Mouse (Mus musculus) neutrophil, adult 5-6 weeks (primary cell): Measurements from ENCODE around the gene Hdgf. TPM values are rescaled to one million over a fixed set of nuclear protein-coding genes. Genes with fewer than 3 reads are reported as not detected.
A peak's percentile ranks its signal among the peaks of the same experiment; 100 is the strongest.

Source experiments
- ATAC-seq: fragments of 151-379, 151-347 bp; 2 replicates; pipeline ENCODE4 v1.8.0; 2017; ENCODE audit warnings: mild to moderate bottlenecking, moderate TSS enrichment; ENCODE audit not compliant: insufficient number of reproducible peaks, poor library complexity, low FRiP score, severe bottlenecking; ENCODE audit errors: extremely low read depth
- total RNA-seq: library from RNA; stranded (forward); fragments of 200-1000 nt; gene quantifications from 2 replicates; pipeline ENCODE4 v1.2.3, GENCODE M21; 2017

Gene Hdgf
- total RNA-seq, 1 experiment from 2014 or later = 81.7 TPM

- ATAC-seq = 0 out of 2 replicates have a peak, but pooled peaks have one; percentile 33
Observed at GRCm38 (mm10) chr3:87935776-87936175, 29.7 kb downstream of the Hdgf start.

GRCm38 (mm10) chr3:87940611-87941010, 34.5 kb downstream of the Hdgf start:
- no peak for ATAC-seq

GRCm38 (mm10) chr3:87942471-87942870, 36.4 kb downstream of the Hdgf start:
- no peak for ATAC-seq

GRCm38 (mm10) chr3:87943586-87943985, 37.5 kb downstream of the Hdgf start:
- ATAC-seq = no peak

- no peak for ATAC-seq
Observed at GRCm38 (mm10) chr3:87944838-87945600, 38.9 kb downstream of the Hdgf start.

- ATAC-seq = no peak
Observed at GRCm38 (mm10) chr3:87945781-87946540, 39.8 kb downstream of the Hdgf start.

GRCm38 (mm10) chr3:87946541-87946860, 40.4 kb downstream of the Hdgf start:
- ATAC-seq = no peak

GRCm38 (mm10) chr3:87947056-87947810, 41.1 kb downstream of the Hdgf start:
- no peak for ATAC-seq

- ATAC-seq = no peak
Observed at GRCm38 (mm10) chr3:87947811-87948199, 41.7 kb downstream of the Hdgf start.

GRCm38 (mm10) chr3:87948378-87949265, 42.5 kb downstream of the Hdgf start, which contains the start of gene Crabp2:
Crabp2 (plus strand) TSS chr3:87948666.
- ATAC-seq = no peak

- no peak for ATAC-seq
Observed at GRCm38 (mm10) chr3:87949266-87949954, 43.3 kb downstream of the Hdgf start.

- no peak for ATAC-seq
Observed at GRCm38 (mm10) chr3:87949955-87950515, 43.9 kb downstream of the Hdgf start.

GRCm38 (mm10) chr3:87951946-87952345, 45.8 kb downstream of the Hdgf start:
- ATAC-seq = no peak

GRCm38 (mm10) chr3:87952440-87952839, 46.3 kb downstream of the Hdgf start:
- no peak for ATAC-seq

GRCm38 (mm10) chr3:87958056-87958455, 51.9 kb downstream of the Hdgf start:
- ATAC-seq = no peak

- ATAC-seq = no peak
Observed at GRCm38 (mm10) chr3:87958476-87958875, 52.4 kb downstream of the Hdgf start.

GRCm38 (mm10) chr3:87958967-87959366, 52.8 kb downstream of the Hdgf start:
- ATAC-seq = no peak

- ATAC-seq = no peak
Observed at GRCm38 (mm10) chr3:87959371-87959770, 53.2 kb downstream of the Hdgf start.
